Mouse (Mus musculus): ENCODE data around the gene Acta2. TPM values are rescaled to one million over a fixed set of nuclear protein-coding genes. Genes with fewer than 3 reads are reported as not detected.

Gene Acta2
- polyA plus RNA-seq, 1 experiment from 2014 or later: 1,155 TPM

DNA sequence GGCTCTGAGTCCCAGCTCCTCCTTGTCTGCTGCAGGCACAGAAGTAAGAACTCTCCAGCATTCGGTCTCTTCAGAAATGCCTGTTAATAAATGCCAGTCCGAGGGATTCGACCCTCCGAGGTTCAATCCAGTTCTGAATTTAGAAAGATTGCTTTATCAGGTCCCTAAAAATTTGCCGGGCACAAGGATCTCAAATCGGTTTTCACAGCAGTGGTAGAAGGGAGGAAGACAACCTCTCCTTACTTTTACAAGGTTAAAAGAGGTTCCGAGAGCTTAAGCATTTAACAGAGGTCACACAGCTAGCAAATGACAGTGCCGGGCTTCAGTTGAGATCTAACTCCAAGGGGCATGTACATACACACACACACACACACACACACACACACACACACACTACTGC lies 36.0 kb upstream of the Acta2 start:
- Histone ChIP-seq H3K4me2 (ENCODE audit: low read depth, low read length) (peak overlapping the region; percentile 98), H3K27ac (ENCODE audit: low read length) (0 out of 2 replicates have a peak overlapping the region, but pooled peaks have one; percentile 0), H3K27me3 (ENCODE audit: control insufficient read depth, insufficient read depth, low read length) (no peaks in the 10 kb centered on the region), H3K4me3 (ENCODE audit: low read length) (peak overlapping the region; percentile 69), H3K9me3 (replicated peaks; ENCODE audit: control insufficient read depth, low read length) (no peaks in the 10 kb centered on the region), H3K4me1 (ENCODE audit: control insufficient read depth, insufficient read depth, low read length) (0 out of 2 replicates have a peak, but pooled peaks cover 2% of the 10 kb centered on the region), H3K9ac (ENCODE audit: low read length) (peak overlapping the region; percentile 77), H3K36me3 (ENCODE audit: control insufficient read depth, insufficient read depth) (no peaks in the 10 kb centered on the region)
- ATAC-seq (replicated peaks; ENCODE audit: extremely low read depth, insufficient read depth, low FRiP score): no peak
- WGBS: 45% methylated on average over 8 of the region's 8 CpGs

DNA sequence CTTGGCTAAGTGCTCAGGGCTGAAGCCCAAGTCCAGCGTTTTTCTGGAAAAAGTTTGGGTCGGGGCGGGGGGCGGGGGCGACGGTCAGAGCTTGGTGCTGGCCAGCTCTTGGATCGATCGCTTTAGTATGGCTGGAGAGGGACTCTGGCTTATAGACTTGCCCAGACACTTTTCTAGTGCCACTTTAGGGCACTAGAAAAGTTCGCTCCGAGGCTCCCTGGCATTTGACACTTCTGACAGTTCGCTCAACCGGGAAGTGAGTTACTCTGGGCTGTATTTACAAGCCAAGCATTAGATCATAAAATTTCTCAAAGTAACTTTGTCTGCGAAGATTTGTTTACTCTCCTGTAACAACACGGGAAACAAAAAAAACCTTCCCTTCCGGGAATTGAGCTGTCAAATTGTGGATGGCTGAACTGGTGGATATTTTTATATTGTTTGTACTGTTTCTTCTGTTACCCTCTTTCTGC lies 35.5 kb upstream of the Acta2 start:
- Histone ChIP-seq H3K27ac (ENCODE audit: low read length) (0 out of 2 replicates have a peak overlapping the region, but pooled peaks have one; percentile 0), H3K9me3 (replicated peaks; ENCODE audit: control insufficient read depth, low read length) (no peaks in the 10 kb centered on the region), H3K27me3 (ENCODE audit: control insufficient read depth, insufficient read depth, low read length) (no peaks in the 10 kb centered on the region), H3K9ac (ENCODE audit: low read length) (peak overlapping the region; percentile 77), H3K4me3 (ENCODE audit: low read length) (peak overlapping the region; percentile 69), H3K4me1 (ENCODE audit: control insufficient read depth, insufficient read depth, low read length) (0 out of 2 replicates have a peak, but pooled peaks cover 2% of the 10 kb centered on the region), H3K36me3 (ENCODE audit: control insufficient read depth, insufficient read depth) (no peaks in the 10 kb centered on the region), H3K4me2 (ENCODE audit: low read depth, low read length) (peak overlapping the region; percentile 98)
- 6% methylated on average over 15 of the region's 15 CpGs for WGBS
- ATAC-seq (replicated peaks; ENCODE audit: extremely low read depth, insufficient read depth, low FRiP score): 0 out of 2 replicates have a peak, but pooled peaks have one; percentile 8

DNA sequence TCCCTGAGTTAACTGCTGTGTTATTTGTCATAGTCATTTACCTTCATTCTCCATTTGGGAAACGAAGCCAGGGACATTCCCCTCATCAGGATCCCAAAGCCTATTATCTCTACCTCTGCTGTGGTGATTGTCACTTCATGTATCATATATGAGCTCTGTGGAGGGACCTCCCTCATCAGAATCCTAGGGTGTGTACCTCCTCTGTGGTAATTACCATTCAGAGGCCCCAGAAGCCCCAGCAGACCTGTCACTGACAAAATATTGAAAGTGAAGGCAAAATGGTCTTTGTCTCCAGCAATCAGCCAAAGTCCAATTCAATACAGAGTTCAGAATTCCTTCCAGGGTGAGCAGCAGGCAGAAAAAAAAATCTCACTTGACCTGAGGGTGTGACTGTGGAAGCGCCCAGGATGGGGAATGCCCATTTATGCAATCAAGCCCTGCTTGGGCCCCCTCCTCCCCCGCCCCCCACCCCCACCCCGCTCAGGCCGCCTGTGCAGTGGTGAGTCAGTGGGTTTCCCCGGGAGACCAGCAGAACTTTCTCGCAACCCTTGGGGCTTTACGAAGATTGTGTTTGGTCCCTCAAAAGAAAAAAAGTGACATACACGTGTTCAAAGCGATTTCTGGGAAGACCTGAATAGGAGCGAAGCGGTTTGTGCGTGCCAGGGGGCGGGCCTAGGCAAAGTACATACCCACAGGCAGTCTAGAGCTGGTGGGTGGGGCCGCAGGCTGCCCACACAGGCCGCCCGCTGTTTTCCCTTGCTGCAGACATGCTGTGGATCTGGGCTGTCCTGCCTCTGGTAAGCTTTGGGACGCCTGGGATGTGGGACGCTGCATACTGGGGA lies 34.8 kb upstream of the Acta2 start, which contains the start of gene Fas:
Gene Fas, plus strand, starts transcription at position 719 of the 842 bp plus-strand sequence.
- 2% methylated on average over 19 of the region's 19 CpGs for WGBS
- peak within 1 kb of the TSS; percentile 98 for H3K4me2 ChIP-seq (ENCODE audit: low read depth, low read length)
- peak within 1 kb of the TSS; percentile 69 for H3K4me3 ChIP-seq (ENCODE audit: low read length)
- no peaks in the 10 kb centered on the region for H3K9me3 ChIP-seq (replicated peaks; ENCODE audit: control insufficient read depth, low read length)
- H3K9ac ChIP-seq (ENCODE audit: low read length): peak within 1 kb of the TSS; percentile 77
- no peaks in the 10 kb centered on the region for H3K36me3 ChIP-seq (ENCODE audit: control insufficient read depth, insufficient read depth)
- peak within 1 kb of the TSS; percentile 0; the same call in 1 of the 2 replicates for H3K27ac ChIP-seq (ENCODE audit: low read length)
- ATAC-seq (replicated peaks; ENCODE audit: extremely low read depth, insufficient read depth, low FRiP score): peak; percentile 89
- H3K4me1 ChIP-seq (ENCODE audit: control insufficient read depth, insufficient read depth, low read length): 0 out of 2 replicates have a peak, but pooled peaks cover 2% of the 10 kb centered on the region
- H3K27me3 ChIP-seq (ENCODE audit: control insufficient read depth, insufficient read depth, low read length): no peaks in the 10 kb centered on the region

DNA sequence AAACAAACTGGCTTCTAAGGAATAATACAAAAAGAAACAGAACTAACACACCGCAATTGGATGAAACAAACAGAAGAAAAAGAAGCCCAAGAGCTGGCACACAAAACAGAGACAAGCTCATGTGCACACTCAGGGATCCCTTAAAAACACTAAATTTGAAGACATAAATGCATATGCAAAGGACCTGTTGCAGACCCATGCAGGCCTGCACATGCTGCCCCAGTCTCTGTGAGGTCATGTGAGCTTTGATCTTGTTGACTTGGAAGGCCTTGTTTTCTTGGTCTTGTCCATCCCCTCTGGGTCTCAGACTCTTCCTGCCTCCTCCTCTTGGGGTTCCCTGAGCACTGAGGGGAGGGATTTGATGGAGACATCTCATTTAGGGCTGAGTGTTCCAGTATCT lies 33.3 kb upstream of the Acta2 start:
- H3K27ac ChIP-seq (ENCODE audit: low read length): no peak overlapping the region
- no peaks in the 10 kb centered on the region for H3K36me3 ChIP-seq (ENCODE audit: control insufficient read depth, insufficient read depth)
- no peak overlapping the region for H3K9ac ChIP-seq (ENCODE audit: low read length)
- no peaks in the 10 kb centered on the region for H3K9me3 ChIP-seq (replicated peaks; ENCODE audit: control insufficient read depth, low read length)
- peaks cover 5% of the 10 kb centered on the region; the same call in 1 of the 2 replicates for H3K4me1 ChIP-seq (ENCODE audit: control insufficient read depth, insufficient read depth, low read length)
- H3K4me2 ChIP-seq (ENCODE audit: low read depth, low read length): no peak overlapping the region
- ATAC-seq (replicated peaks; ENCODE audit: extremely low read depth, insufficient read depth, low FRiP score): no peak
- H3K27me3 ChIP-seq (ENCODE audit: control insufficient read depth, insufficient read depth, low read length): no peaks in the 10 kb centered on the region
- H3K4me3 ChIP-seq (ENCODE audit: low read length): no peak overlapping the region
- 91% methylated on average over 1 of the region's 1 CpGs for WGBS

DNA sequence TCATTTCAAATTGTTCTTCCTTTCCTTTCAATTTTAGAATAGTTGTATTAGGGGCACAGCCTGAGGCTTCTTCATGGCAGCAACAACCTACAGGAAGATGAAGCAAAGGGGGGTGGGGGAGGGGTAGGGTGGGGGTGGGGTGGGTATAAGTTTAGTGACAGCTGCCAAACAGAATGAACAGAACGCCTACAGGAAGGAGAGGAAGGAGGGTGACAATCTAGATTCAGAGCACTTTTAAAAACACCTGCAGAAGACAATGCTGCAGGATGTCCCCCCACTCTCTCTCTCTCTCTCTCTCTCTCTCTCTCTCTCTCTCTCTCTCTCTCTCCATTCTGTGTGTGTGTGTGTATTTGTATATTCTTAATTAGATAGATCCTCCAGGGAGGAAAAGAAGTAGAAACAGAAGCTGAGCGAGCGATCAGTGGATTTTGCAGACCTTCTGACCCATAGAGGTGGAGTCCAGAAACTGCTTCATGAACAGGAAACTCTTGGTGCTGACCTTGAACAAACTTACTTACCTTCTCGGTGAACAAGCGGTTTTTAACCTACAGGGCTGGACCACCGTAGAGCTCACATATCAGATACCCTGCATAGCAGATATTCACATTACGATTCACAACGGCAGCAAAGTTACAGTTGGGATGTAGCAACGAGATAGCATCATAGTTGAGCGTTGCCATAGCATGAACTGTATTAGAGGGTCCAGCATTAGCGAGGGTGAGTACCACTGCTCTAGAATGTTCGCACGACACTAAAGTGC lies 32.4 kb upstream of the Acta2 start:
- no peak overlapping the region for H3K9ac ChIP-seq (ENCODE audit: low read length)
- peaks cover 5% of the 10 kb centered on the region; the same call in 1 of the 2 replicates for H3K4me1 ChIP-seq (ENCODE audit: control insufficient read depth, insufficient read depth, low read length)
- H3K36me3 ChIP-seq (ENCODE audit: control insufficient read depth, insufficient read depth): no peaks in the 10 kb centered on the region
- no peaks in the 10 kb centered on the region for H3K27me3 ChIP-seq (ENCODE audit: control insufficient read depth, insufficient read depth, low read length)
- no peak overlapping the region for H3K4me2 ChIP-seq (ENCODE audit: low read depth, low read length)
- 65% methylated on average over 13 of the region's 13 CpGs for WGBS
- no peaks in the 10 kb centered on the region for H3K9me3 ChIP-seq (replicated peaks; ENCODE audit: control insufficient read depth, low read length)
- no peak overlapping the region for H3K27ac ChIP-seq (ENCODE audit: low read length)
- no peak for ATAC-seq (replicated peaks; ENCODE audit: extremely low read depth, insufficient read depth, low FRiP score)
- no peak overlapping the region for H3K4me3 ChIP-seq (ENCODE audit: low read length)

DNA sequence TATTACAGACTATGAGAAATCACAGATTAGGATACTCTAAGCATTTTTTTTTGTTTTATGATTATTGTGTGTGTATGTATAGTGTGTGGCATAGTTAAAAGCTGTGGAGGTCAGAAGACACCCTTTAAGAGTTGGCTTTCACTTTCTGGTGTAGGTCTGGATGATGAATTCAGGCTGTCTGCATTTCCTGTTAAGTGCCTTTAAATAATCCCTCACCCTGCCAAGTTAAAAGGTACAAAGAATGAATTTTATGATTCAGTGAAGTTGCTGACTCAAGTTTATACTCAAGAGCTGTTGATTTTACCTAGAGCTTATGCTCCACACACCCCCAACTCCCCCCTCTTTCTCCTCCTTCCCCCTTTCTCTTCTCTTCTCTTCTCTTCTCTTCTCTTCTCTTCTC lies 31.8 kb upstream of the Acta2 start:
- Histone ChIP-seq H3K9ac (ENCODE audit: low read length) (no peak overlapping the region), H3K27ac (ENCODE audit: low read length) (no peak overlapping the region), H3K27me3 (ENCODE audit: control insufficient read depth, insufficient read depth, low read length) (no peaks in the 10 kb centered on the region), H3K36me3 (ENCODE audit: control insufficient read depth, insufficient read depth) (no peaks in the 10 kb centered on the region), H3K4me2 (ENCODE audit: low read depth, low read length) (no peak overlapping the region), H3K4me1 (ENCODE audit: control insufficient read depth, insufficient read depth, low read length) (peaks cover 5% of the 10 kb centered on the region; the same call in 1 of the 2 replicates), H3K9me3 (replicated peaks; ENCODE audit: control insufficient read depth, low read length) (no peaks in the 10 kb centered on the region), H3K4me3 (ENCODE audit: low read length) (no peak overlapping the region)
- ATAC-seq (replicated peaks; ENCODE audit: extremely low read depth, insufficient read depth, low FRiP score): no peak

DNA sequence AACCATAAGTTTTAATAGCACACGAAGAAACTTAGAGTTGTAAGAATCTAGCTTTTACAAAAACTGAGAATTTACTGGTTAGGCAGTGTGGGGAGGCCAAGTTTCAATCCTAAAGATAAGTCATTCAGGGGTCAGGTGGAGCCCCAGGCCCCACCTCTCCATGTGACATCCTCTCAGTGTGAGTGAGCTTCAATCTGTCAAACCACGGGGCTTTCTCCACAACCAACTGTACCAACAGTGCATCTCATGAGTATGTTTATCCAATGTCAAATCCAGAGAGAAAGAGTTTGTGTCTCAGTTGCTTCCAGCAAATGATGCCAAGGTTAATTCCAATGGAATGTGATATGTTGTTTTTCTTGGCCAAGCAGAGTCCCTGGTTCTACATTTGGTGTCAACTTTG lies 29.4 kb upstream of the Acta2 start:
- H3K4me2 ChIP-seq (ENCODE audit: low read depth, low read length): no peak overlapping the region
- H3K27me3 ChIP-seq (ENCODE audit: control insufficient read depth, insufficient read depth, low read length): no peaks in the 10 kb centered on the region
- no peaks in the 10 kb centered on the region for H3K9me3 ChIP-seq (replicated peaks; ENCODE audit: control insufficient read depth, low read length)
- H3K4me1 ChIP-seq (ENCODE audit: control insufficient read depth, insufficient read depth, low read length): peaks cover 3% of the 10 kb centered on the region; the same call in 1 of the 2 replicates
- no peak for ATAC-seq (replicated peaks; ENCODE audit: extremely low read depth, insufficient read depth, low FRiP score)
- no peak overlapping the region for H3K9ac ChIP-seq (ENCODE audit: low read length)
- no peaks in the 10 kb centered on the region for H3K36me3 ChIP-seq (ENCODE audit: control insufficient read depth, insufficient read depth)
- WGBS: 20% methylated on average over 2 of the region's 2 CpGs
- H3K27ac ChIP-seq (ENCODE audit: low read length): no peak overlapping the region
- H3K4me3 ChIP-seq (ENCODE audit: low read length): no peak overlapping the region

DNA sequence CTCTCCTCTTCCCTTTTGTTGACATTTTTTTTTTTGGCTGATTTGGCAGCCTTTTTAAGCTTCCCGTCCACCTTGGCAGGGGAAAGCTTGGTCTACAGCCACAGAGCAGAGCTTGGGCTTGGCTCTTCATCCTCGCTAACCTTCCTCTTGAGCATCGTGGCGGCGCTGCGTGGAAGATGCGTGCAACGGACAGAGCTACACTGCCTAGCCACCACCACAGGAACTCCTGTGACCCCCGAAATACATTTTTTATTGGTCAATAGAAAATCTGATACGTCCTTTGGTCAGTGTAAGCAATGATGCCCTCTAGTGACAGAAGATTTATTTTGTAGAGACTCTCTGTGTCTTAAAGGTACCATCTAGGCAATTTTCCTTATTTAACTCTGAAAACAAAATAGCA lies 29.0 kb upstream of the Acta2 start:
- no peak for ATAC-seq (replicated peaks; ENCODE audit: extremely low read depth, insufficient read depth, low FRiP score)
- 40% methylated on average over 10 of the region's 10 CpGs for WGBS
- H3K4me3 ChIP-seq (ENCODE audit: low read length): peak overlapping the region; percentile 24
- no peaks in the 10 kb centered on the region for H3K9me3 ChIP-seq (replicated peaks; ENCODE audit: control insufficient read depth, low read length)
- peaks cover 3% of the 10 kb centered on the region; the same call in 1 of the 2 replicates for H3K4me1 ChIP-seq (ENCODE audit: control insufficient read depth, insufficient read depth, low read length)
- H3K36me3 ChIP-seq (ENCODE audit: control insufficient read depth, insufficient read depth): no peaks in the 10 kb centered on the region
- no peak overlapping the region for H3K27ac ChIP-seq (ENCODE audit: low read length)
- no peak overlapping the region for H3K9ac ChIP-seq (ENCODE audit: low read length)
- peak overlapping the region; percentile 61 for H3K4me2 ChIP-seq (ENCODE audit: low read depth, low read length)
- H3K27me3 ChIP-seq (ENCODE audit: control insufficient read depth, insufficient read depth, low read length): no peaks in the 10 kb centered on the region
